Mouse (Mus musculus) spleen, postnatal 10 days (tissue): ENCODE results near the gene Tcp10a.
"Not testable (repeated sequence)": the region's sequence is repeated elsewhere in the genome, so short reads cannot be mapped to it uniquely, and the experiment has no call there.

Experiments
- DNase-seq, 2 experiments: peaks; one replicate each; pipeline ENCODE4 v3.0.0; 2021 to 2022; ENCODE audit warnings: low spot score in 2 of 2

Tcp10a gene

GRCm38 (mm10) chr17:7369401-7369800, 45.0 kb downstream of the Tcp10a start:
- DNase-seq = not testable (repeated sequence)

- not testable (repeated sequence) for DNase-seq
These were observed 47.4 kb downstream of the Tcp10a start, which contains the start of gene Gm49630 for GRCm38 (mm10) chr17:7371879-7372278. Gm49630 (minus strand) TSS chr17:7371979.

- DNase-seq = not testable (repeated sequence)
These were observed 52.7 kb downstream of the Tcp10a start for GRCm38 (mm10) chr17:7376951-7377700.

GRCm38 (mm10) chr17:7377907-7378306, 53.5 kb downstream of the Tcp10a start:
- DNase-seq = not testable (repeated sequence)

- DNase-seq = not testable (repeated sequence)
These were observed 58.3 kb downstream of the Tcp10a start for GRCm38 (mm10) chr17:7382711-7383110.

GRCm38 (mm10) chr17:7383167-7384143, 59.0 kb downstream of the Tcp10a start:
- not testable (repeated sequence) for DNase-seq

GRCm38 (mm10) chr17:7385364-7385763, 60.9 kb downstream of the Tcp10a start, which contains the start of gene Unc93a2:
Unc93a2 (minus strand) TSS chr17:7385464.
- DNase-seq = not testable (repeated sequence)

- not testable (repeated sequence) for DNase-seq
These were observed 61.6 kb downstream of the Tcp10a start for GRCm38 (mm10) chr17:7386016-7386415.

GRCm38 (mm10) chr17:7388341-7388957, 64.0 kb downstream of the Tcp10a start:
- DNase-seq = not testable (repeated sequence)

GRCm38 (mm10) chr17:7388958-7389356, 64.5 kb downstream of the Tcp10a start:
- DNase-seq = not testable (repeated sequence)

GRCm38 (mm10) chr17:7389898-7390297, 65.5 kb downstream of the Tcp10a start:
- DNase-seq = not testable (repeated sequence)

GRCm38 (mm10) chr17:7395116-7395515, 70.7 kb downstream of the Tcp10a start:
- not testable (repeated sequence) for DNase-seq
